Mouse (Mus musculus) ES-Bruce4 (cell line): Measurements from ENCODE around the gene Mycbpap.
A peak's percentile ranks its signal among the peaks of the same experiment; 100 is the strongest.

Experiments used
- CTCF ChIP-seq: IDR thresholded peaks from one replicate; pipeline ENCODE4 v1.8.1; 2011; ENCODE audit warnings: low read depth, low read length
- EP300 ChIP-seq: IDR thresholded peaks from 2 replicates; pipeline ENCODE4 v1.6.1; 2011; ENCODE audit warnings: low read depth, low read length; ENCODE audit not compliant: insufficient read depth
- POLR2A ChIP-seq: IDR thresholded peaks from one replicate; pipeline ENCODE4 v1.8.1; 2011; ENCODE audit warnings: low read length; ENCODE audit not compliant: insufficient read depth

- TF ChIP-seq EP300 (no peak), CTCF (peak; percentile 78), POLR2A (no peak)
Observed at GRCm38 (mm10) chr11:94543932-94544331, 22.4 kb upstream of the Mycbpap start.
